Mouse (Mus musculus): Measurements from ENCODE around the gene Id2. TPM values are rescaled to one million over a fixed set of nuclear protein-coding genes. Genes with fewer than 3 reads are reported as not detected.

The Id2 gene
- 254 and 258 TPM in 2 replicates for polyA plus RNA-seq (2015; fragmentation: Nextera tagmentation; extraction: Ambion mirVana)

DNA sequence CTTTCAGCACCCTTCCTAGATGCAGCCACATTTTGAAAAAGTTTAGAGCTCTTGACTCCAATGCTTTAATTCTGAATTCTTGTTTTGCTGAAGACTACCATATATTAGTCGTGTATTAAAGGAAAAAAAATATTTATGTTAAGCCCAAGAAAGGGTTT lies at the start of gene Id2:
Gene Id2 (minus strand): TSS at position 89 of the 158 bp plus-strand sequence.
- Histone ChIP-seq H3K36me3 (no peaks in the 10 kb centered on the region), H3K27me3 (no peaks in the 10 kb centered on the region), H3K27ac (replicated peaks) (peak within 1 kb of the TSS; percentile 96), H3K4me3 (peak within 1 kb of the TSS; percentile 63), H3K4me2 (peak within 1 kb of the TSS; percentile 97), H3K9me3 (no peaks in the 10 kb centered on the region), H3K9ac (peak within 1 kb of the TSS; percentile 80), H3K4me1 (replicated peaks) (peaks cover 79% of the 10 kb centered on the region)
- ATAC-seq (ENCODE audit: low read depth) = no peak
- 3% methylated on average over 1 of the region's 1 CpGs for WGBS

- Histone ChIP-seq H3K27me3 (no peaks in the 10 kb centered on the region), H3K9ac (no peak overlapping the region), H3K4me3 (no peak overlapping the region), H3K36me3 (no peaks in the 10 kb centered on the region), H3K27ac (replicated peaks) (no peak overlapping the region), H3K4me1 (replicated peaks) (no peaks in the 10 kb centered on the region), H3K9me3 (no peaks in the 10 kb centered on the region), H3K4me2 (no peak overlapping the region)
- 74% methylated on average over 3 of the region's 3 CpGs for WGBS
- ATAC-seq (ENCODE audit: low read depth) = no peak
These were observed 48.4 kb upstream of the Id2 start for GRCm38 (mm10) chr12:25145344-25145698.

- no peaks in the 10 kb centered on the region for H3K36me3 ChIP-seq
- no peak for ATAC-seq (ENCODE audit: low read depth)
- H3K9ac ChIP-seq = no peak overlapping the region
- 61% methylated on average over 5 of the region's 5 CpGs for WGBS
- no peak overlapping the region for H3K4me2 ChIP-seq
- no peaks in the 10 kb centered on the region for H3K9me3 ChIP-seq
- H3K27ac ChIP-seq (replicated peaks) = no peak overlapping the region
- no peak overlapping the region for H3K4me3 ChIP-seq
- no peaks in the 10 kb centered on the region for H3K27me3 ChIP-seq
- H3K4me1 ChIP-seq (replicated peaks) = no peaks in the 10 kb centered on the region
These were observed 47.8 kb upstream of the Id2 start for GRCm38 (mm10) chr12:25144591-25145343.

- Histone ChIP-seq H3K4me3 (no peak overlapping the region), H3K27ac (replicated peaks) (no peak overlapping the region), H3K27me3 (no peaks in the 10 kb centered on the region), H3K9ac (no peak overlapping the region), H3K4me1 (replicated peaks) (no peaks in the 10 kb centered on the region), H3K4me2 (no peak overlapping the region), H3K36me3 (no peaks in the 10 kb centered on the region), H3K9me3 (no peaks in the 10 kb centered on the region)
- ATAC-seq (ENCODE audit: low read depth) = no peak
- WGBS = 71% methylated on average over 2 of the region's 2 CpGs
These were observed 46.6 kb upstream of the Id2 start for GRCm38 (mm10) chr12:25143492-25143891.

GRCm38 (mm10) chr12:25142251-25142650 lies 45.3 kb upstream of the Id2 start:
- Histone ChIP-seq H3K4me1 (replicated peaks) (no peaks in the 10 kb centered on the region), H3K36me3 (no peaks in the 10 kb centered on the region), H3K9me3 (no peaks in the 10 kb centered on the region), H3K4me3 (no peak overlapping the region), H3K9ac (no peak overlapping the region), H3K27me3 (no peaks in the 10 kb centered on the region), H3K27ac (replicated peaks) (no peak overlapping the region), H3K4me2 (no peak overlapping the region)
- 78% methylated on average over 7 of the region's 7 CpGs for WGBS
- ATAC-seq (ENCODE audit: low read depth) = no peak

DNA sequence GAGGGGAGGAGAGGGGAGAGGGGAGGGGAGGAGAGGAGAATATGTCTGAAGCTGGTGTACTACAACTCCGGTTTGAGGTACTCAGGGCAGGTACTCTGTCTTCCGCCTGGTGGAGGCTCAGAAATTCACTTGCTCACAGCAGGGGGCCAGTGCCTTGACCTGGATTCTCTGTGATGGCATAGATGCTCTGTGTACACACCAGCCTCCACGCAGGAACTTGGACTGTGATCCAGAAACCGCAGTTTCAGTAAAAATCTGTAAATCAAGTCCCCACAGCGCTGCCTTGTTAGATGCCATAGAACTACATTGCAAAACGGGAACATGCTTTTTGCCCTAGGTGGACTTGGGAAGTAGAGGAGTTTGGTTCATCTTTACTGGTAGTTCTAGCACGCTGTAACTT lies 44.4 kb upstream of the Id2 start:
- no peak overlapping the region for H3K27ac ChIP-seq (replicated peaks)
- no peak for ATAC-seq (ENCODE audit: low read depth)
- 68% methylated on average over 7 of the region's 7 CpGs for WGBS

DNA sequence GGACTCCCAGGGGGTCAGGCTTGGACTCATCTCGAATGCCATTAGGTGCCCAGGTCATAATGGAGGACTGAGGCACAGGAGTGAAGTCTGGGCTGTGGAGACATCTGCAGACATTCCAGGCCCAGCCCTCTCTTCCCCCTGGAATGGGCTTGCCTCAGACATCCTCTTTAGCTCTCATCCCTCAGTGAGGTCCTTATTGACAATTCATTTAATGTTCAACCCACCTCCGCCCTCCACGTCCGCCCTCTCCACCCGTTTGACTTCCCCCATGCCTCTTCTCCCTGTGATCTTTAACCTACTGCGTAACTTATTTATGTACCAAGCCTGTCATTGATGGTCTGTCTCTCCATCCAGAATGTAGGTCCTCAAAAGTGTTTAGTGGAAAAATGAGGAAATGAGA lies 43.2 kb upstream of the Id2 start:
- H3K27ac ChIP-seq (replicated peaks) = no peak overlapping the region
- H3K27me3 ChIP-seq = no peaks in the 10 kb centered on the region
- no peak overlapping the region for H3K4me2 ChIP-seq
- H3K36me3 ChIP-seq = no peaks in the 10 kb centered on the region
- no peak overlapping the region for H3K9ac ChIP-seq
- H3K4me1 ChIP-seq (replicated peaks) = no peaks in the 10 kb centered on the region
- 75% methylated on average over 6 of the region's 6 CpGs for WGBS
- no peak for ATAC-seq (ENCODE audit: low read depth)
- H3K9me3 ChIP-seq = no peaks in the 10 kb centered on the region
- H3K4me3 ChIP-seq = no peak overlapping the region

More for the DNA sequence above, 44.4 kb upstream of the Id2 start:
- no peaks in the 10 kb centered on the region for H3K36me3 ChIP-seq
- no peak overlapping the region for H3K4me2 ChIP-seq
- H3K9me3 ChIP-seq = no peaks in the 10 kb centered on the region
- H3K27me3 ChIP-seq = no peaks in the 10 kb centered on the region
- no peak overlapping the region for H3K9ac ChIP-seq
- H3K4me3 ChIP-seq = no peak overlapping the region
- no peaks in the 10 kb centered on the region for H3K4me1 ChIP-seq (replicated peaks)

DNA sequence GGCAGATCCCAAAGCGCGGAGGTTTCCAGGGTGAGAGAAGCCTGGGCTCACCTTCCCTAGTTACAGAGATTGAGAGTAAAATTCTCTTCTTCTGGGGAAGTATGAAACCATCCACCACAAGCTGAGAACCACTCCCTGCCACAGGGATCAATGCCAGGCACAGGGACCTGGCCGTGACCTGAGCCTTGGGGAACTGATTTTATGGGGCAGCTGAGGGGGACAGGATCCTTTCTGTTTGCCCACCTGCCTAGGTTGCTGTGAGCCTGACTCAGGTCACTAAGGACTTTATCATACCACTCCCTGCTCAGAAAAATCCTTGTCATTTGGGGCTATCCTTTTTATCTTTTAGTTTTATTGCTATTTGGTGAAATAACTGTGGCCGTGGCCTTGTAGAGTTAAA lies 41.7 kb upstream of the Id2 start:
- H3K27ac ChIP-seq (replicated peaks) = no peak overlapping the region

DNA sequence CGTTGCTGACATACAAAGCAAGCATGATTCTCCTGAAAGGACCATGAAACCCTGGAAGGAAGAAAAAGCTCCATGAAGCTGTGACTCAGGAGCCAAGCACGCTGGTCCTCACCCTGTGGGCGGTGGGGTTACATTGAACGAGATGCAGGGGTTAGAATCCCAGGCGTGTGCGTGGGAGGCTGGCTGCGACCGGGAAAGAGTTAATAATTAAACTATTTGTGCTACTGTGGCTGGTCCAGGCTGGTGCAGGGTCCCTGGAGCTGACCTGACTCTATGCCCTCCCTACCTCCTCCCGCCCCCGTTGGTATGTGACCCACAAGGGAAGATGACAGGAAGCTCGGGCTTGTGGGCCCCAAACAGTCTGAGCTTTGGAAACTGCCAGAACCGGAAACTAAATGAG lies 35.1 kb upstream of the Id2 start:
- Histone ChIP-seq H3K9ac (no peak overlapping the region), H3K27me3 (no peaks in the 10 kb centered on the region), H3K9me3 (no peaks in the 10 kb centered on the region), H3K4me2 (no peak overlapping the region), H3K4me3 (no peak overlapping the region), H3K36me3 (no peaks in the 10 kb centered on the region), H3K27ac (replicated peaks) (no peak overlapping the region), H3K4me1 (replicated peaks) (peaks cover 8% of the 10 kb centered on the region)
- ATAC-seq (ENCODE audit: low read depth) = no peak
- WGBS = 76% methylated on average over 12 of the region's 12 CpGs

More for the DNA sequence above, 41.7 kb upstream of the Id2 start:
- H3K4me3 ChIP-seq = no peak overlapping the region
- no peak for ATAC-seq (ENCODE audit: low read depth)
- no peaks in the 10 kb centered on the region for H3K4me1 ChIP-seq (replicated peaks)
- H3K36me3 ChIP-seq = no peaks in the 10 kb centered on the region
- no peaks in the 10 kb centered on the region for H3K9me3 ChIP-seq
- WGBS = 91% methylated on average over 4 of the region's 4 CpGs
- H3K27me3 ChIP-seq = no peaks in the 10 kb centered on the region
- H3K4me2 ChIP-seq = no peak overlapping the region
- H3K9ac ChIP-seq = no peak overlapping the region

- Histone ChIP-seq H3K9me3 (no peaks in the 10 kb centered on the region), H3K27ac (replicated peaks) (no peak overlapping the region), H3K4me2 (no peak overlapping the region), H3K4me1 (replicated peaks) (peaks cover 42% of the 10 kb centered on the region), H3K9ac (no peak overlapping the region), H3K4me3 (no peak overlapping the region), H3K27me3 (0 out of 2 replicates have a peak, but pooled peaks cover 4% of the 10 kb centered on the region), H3K36me3 (no peaks in the 10 kb centered on the region)
- no peak for ATAC-seq (ENCODE audit: low read depth)
- WGBS = 71% methylated on average over 4 of the region's 4 CpGs
These were observed 30.7 kb upstream of the Id2 start for GRCm38 (mm10) chr12:25127629-25128028.

GRCm38 (mm10) chr12:25126228-25126627 lies 29.3 kb upstream of the Id2 start:
- H3K4me3 ChIP-seq = no peak overlapping the region
- whole genome bisulfite sequencing = 30% methylated on average over 5 of the region's 5 CpGs
- H3K4me2 ChIP-seq = no peak overlapping the region
- H3K9me3 ChIP-seq = no peaks in the 10 kb centered on the region
- H3K27me3 ChIP-seq = 0 out of 2 replicates have a peak, but pooled peaks cover 4% of the 10 kb centered on the region
- H3K36me3 ChIP-seq = no peaks in the 10 kb centered on the region
- H3K9ac ChIP-seq = no peak overlapping the region
- H3K27ac ChIP-seq (replicated peaks) = peak overlapping the region; percentile 78; the same call in 1 of the 2 replicates
- ATAC-seq (ENCODE audit: low read depth) = no peak
- H3K4me1 ChIP-seq (replicated peaks) = peaks cover 46% of the 10 kb centered on the region

GRCm38 (mm10) chr12:25125239-25125776 lies 28.4 kb upstream of the Id2 start:
- Histone ChIP-seq H3K9ac (no peak overlapping the region), H3K4me2 (no peak overlapping the region), H3K27me3 (0 out of 2 replicates have a peak, but pooled peaks cover 4% of the 10 kb centered on the region), H3K36me3 (no peaks in the 10 kb centered on the region), H3K4me1 (replicated peaks) (peaks cover 46% of the 10 kb centered on the region), H3K9me3 (no peaks in the 10 kb centered on the region), H3K27ac (replicated peaks) (peak overlapping the region; percentile 78), H3K4me3 (no peak overlapping the region)
- 15% methylated on average over 16 of the region's 16 CpGs for WGBS
- ATAC-seq (ENCODE audit: low read depth) = no peak
